Mouse (Mus musculus) adrenal gland, postnatal 4 days (tissue): ENCODE data around the gene 1700012B07Rik. TPM values are rescaled to one million over a fixed set of nuclear protein-coding genes. Genes with fewer than 3 reads are reported as not detected.
A peak's percentile ranks its signal among the peaks of the same experiment; 100 is the strongest.

ENCODE experiments used
- DNase-seq, 2 experiments: peaks; one replicate each; pipeline ENCODE4 v3.0.0; 2021 to 2022; ENCODE audit warnings: low spot score in 2 of 2, mixed read lengths in 2 of 2
- long read RNA-seq, 2 experiments: library from polyadenylated mRNA; stranded (forward); transcript quantifications; one replicate each; pipeline ENCODE4 v2.0.0; 2021
- total RNA-seq, 2 experiments: library from RNA; stranded (reverse); gene quantifications; 2 replicates each; pipeline ENCODE4 v1.2.3; 2021

1700012B07Rik gene
- total RNA-seq, result not detected
- long read RNA-seq, experiment 1, result 0 reads
- long read RNA-seq, experiment 2, result 0 reads

DNA sequence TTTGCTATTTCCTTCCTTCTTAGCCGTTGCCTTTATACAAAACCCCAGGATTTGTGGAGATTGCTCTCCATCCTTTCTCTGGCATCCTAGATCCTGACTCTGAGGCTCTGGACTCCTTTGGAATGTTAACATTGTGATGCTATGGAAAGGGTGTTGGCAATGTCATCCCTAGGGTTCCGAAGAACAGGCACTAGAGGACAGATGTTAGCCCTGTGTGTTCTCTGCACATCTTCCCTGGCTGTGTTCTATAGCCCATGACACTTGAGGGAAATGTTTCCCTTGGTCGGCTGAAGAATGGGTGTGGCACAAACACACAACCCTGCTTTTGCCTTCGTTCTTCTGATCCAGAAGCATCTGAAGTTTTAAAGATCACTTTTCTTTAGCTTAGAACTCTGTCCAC is at the start of gene 1700012B07Rik:
TSS of gene 1700012B07Rik (minus strand) at position 101 of the 400 bp plus-strand sequence.
- DNase-seq, result no peak

DNA sequence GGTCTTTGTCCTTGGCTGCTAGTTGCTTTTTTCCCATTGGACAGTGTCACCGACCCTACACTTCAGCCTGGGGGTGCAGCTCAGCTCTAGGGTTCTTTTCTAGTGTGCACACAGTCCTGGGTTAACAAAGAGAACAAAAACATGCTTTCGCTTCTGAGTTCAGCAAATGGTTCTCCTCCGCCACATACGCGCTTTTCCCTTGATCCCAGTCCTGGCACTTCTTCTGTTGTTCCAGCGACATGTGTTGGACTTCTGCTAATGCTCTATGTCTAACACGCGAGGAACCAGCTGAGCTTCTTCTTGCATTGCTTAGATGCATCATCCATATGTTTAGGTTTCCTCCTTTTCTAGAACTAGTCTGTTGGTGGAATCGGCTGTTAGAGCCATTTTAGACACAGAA is 48.9 kb upstream of the 1700012B07Rik start:
- no peak for DNase-seq

DNA sequence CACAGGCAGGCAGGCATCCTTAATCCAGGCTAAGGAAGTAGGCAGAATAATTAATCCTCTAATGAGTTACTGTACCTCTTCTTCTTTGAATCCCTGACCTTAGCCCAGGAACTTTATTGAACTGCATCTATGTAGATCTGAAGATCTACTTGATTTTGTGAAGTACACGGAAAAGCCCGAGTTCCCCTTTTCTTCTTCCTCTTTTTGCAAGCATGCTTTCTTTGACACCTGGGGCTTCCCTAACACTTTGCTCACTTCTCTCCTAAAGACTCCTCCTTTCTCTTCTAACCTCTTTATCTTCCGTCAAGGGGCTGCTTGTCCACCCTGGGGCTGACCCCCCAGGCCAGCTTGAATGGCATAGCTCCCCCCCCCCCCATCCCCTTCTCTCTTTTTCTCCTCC is 48.0 kb upstream of the 1700012B07Rik start:
- DNase-seq, result no peak

DNA sequence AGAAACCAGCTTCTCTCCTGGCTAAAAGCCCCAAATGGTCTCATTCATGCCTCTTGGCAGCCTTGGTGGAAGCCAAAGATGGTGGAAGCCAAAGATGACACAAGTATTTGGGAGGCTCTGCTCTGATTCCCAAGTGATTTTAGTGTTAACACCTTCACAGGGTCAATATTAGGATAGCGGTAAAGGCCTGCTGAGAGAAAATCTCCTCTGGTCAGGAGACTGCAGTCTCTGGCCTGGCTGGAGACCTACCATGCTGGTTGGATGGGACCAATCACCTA is 47.6 kb upstream of the 1700012B07Rik start:
- DNase-seq, result no peak

DNA sequence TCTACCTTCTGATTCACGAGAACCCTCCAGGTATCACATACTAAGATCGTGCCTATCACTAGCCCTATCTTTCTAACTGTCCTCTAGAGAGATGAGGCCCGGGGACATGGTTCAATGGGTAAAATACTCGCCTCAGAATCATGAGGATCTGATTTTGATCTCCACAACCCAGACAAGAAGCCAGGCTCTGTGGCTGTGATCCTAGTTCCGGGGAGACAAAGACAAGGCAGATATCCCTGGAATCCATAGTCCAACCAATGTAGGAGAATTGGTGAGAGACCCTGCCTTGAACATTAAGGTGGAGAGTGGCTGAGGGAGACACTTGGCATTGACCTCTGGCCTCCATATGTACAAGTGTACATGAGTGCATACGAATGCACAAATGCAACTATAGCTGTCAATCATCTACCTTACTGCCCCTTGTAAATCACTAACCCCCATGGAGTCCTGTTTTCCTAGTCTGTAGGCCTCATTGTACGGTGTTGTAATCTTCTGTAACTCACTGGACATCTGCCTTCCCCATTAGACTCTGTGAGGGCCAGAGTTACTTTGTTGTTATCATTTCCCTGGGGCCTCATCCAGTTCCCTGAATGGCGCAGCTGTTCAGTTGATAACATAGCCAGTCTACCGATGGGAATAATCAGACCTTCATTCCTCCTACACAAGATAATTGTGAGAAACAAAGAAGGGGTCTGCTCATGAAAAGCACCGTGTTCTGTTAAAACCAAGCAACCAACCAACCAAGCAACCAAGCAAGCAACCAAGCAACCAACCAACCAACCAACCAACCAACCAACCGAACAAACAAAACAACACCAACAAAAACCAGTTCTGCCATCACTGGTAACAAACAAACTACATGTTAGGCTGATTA is 47.0 kb upstream of the 1700012B07Rik start:
- no peak for DNase-seq

DNA sequence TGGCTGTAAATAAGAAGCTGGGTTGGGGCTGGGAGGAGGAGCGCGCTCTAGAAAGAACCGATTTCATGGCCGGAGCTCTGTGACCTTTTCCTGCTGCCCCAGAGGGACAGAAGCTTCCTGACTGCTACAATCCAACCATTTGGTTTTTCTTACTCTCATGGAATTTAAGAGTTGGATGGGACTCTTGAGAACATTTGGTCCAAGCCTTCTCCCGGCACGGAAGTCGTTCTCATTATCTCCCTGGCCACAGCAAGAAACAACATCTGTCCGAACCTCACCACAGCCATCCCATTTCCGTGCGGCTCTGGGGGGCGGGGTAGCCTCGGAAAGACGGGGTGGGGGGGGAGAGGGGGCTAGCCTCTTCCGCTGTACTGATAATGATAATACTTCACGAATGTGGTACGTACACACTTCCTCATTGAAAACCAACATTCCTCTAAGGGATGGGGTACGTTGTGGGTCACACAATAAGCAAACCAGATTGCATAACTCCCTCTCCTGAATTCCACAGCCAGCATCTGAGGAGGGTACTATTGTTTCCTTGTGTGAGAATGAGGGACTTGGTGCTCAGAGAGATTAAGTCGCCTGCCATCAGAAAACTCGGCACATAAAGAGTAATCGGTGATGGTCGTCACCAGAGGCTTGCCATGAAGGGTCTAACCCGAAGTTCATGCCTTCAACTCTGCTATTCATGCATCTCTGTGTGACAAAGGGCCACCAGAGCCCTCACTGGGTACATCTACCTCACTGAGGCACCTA is 46.2 kb upstream of the 1700012B07Rik start:
- DNase-seq, result no peak

DNA sequence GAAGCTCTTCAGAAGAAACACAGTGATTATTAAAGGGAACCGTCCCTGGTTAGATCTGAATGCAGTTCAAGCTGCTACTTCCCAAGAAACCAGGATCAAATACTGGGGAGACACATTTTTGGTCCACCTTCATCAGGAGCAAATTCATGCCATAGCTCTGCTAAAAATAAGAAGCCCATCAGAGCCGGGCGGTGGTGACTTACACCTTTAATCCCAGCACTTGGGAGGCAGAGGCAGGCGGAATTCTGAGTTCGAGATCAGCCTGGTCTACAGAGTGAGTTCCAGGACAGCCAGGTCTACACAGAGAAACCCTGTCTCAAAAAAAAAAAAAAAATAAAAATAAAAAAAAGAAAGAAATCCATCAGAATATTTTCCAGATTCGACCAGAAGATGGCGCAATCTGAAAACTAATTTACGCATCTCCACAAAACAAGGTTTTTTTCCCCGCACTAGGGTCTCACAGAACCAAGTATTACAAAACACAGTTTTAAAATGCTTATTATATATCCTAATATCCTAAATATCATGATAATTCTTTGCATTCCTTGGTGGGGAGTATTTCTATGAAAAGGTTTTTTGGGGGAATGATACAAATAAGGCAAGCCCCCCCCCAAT is 45.4 kb upstream of the 1700012B07Rik start:
- no peak for DNase-seq

DNA sequence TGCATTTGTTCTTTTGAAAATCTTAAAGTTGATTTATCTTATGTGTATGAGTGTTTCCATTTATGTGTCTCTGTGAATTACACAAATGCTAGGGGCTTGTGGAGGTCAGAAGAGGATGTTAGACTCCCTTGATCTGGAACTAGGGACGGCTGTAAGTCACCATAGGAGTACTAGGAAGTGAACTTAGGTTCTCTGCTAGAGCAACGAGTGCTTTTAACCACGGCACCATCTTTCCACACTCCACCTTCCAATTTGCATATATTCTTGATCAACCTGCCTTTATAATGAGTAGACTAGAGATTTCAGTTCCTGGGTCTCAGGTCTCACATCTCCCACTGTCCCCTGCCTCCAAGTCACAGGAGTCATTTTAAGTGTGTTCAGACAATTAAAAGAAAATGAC is 44.8 kb upstream of the 1700012B07Rik start:
- no peak for DNase-seq

DNA sequence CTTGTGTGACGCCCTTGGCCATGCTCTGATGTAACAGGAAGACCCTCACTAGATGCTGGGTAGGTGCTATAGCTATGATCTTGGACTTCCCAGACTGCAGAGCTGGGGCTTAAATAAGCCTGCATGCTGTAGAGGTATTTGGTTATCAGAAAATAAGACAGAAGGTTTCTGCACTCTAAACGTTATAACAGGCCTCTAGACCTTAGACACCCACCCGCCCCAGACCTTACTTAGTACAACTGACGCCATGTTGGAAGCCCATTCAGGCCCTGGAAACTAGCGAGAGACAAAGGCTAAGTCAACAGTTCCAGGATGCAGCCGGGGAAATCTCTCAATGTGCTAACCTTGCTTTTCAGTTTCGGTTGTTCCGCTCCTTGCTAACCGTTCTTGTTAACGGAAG is 44.2 kb upstream of the 1700012B07Rik start:
- no peak for DNase-seq

DNA sequence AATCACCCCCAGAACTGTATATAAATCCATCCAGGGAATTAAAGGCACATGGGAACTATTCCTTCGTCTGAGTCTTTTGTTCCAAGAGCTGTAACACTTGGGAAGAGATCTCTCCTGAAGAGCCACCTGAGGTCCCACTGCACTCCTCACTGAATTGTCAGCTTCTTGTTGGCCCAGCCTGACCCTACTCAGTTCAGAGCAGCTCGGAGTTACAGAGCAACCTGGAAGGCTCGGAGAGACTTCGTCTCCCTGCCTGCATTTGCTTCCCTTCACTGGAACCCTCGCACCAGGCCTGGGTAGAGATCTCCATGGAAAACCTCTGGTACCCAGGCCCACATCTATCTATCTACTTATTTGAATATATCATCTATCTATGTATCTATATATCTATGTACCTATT is 40.0 kb upstream of the 1700012B07Rik start:
- DNase-seq, result no peak

DNA sequence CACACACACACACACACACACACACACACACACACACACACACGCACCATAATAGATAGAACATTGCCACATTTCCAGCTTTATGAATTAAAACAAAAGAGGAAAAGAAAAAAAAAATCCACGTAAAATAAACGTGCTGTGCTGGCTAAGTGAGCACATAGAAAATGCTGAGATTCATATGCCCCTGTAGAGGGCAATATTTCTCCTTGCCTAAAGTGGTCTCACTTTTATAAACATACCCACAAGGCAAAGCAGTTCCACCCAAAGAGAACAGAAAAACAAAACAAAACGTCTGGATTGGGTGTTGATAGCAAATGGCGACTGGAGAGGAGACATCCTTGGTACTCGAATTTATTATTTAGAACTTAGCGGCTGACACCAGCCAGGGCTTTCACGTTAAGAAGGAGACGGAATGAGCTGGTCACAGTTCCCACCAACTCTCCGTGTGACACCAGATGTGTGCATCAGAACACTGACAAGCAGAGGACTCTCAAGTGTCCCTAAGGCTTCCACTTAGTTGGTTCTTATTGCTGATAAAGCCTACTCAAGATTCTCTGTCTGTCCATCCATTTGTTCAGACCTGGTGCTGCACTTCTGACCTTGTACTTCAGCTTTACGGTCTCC is 38.8 kb upstream of the 1700012B07Rik start:
- no peak for DNase-seq

DNA sequence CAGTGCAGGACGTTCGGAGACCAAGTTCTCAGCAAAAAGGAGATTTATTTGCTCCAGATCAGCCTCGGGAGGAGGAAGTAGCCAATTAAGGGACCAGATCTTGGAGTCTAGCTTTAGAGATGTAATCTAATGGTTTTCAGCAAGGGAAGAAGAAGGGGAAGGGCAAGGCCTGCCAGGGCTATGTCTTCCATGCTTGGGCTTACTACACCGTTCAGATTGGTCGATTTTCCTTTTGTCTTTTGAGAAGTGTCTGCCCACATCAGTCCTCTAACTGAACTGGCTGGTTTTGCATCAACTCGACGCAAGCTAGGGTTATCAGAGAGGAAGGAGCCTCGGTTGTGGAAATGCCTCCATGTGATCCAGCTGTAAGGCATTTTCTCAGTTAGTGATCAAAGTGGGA is 37.7 kb upstream of the 1700012B07Rik start:
- no peak for DNase-seq

DNA sequence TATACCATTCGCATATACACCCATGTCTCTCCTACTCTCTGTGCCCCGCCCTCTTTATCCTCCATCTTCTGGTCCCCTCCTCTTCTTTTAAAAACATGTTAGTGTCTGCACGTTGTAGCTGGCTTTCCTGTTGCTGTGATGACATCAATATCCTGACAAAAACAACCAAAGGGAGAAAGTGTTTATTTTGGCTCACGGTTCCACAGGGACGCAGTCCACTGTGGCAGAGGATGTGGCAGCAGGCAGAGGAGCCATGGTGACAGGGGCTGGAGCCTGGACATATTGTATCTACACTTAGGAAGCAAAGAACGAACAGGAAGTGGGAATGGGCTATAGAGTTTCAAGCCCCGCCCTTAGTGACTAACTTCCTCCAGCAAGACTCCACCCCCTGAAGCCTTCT is 36.1 kb upstream of the 1700012B07Rik start:
- no peak for DNase-seq

DNA sequence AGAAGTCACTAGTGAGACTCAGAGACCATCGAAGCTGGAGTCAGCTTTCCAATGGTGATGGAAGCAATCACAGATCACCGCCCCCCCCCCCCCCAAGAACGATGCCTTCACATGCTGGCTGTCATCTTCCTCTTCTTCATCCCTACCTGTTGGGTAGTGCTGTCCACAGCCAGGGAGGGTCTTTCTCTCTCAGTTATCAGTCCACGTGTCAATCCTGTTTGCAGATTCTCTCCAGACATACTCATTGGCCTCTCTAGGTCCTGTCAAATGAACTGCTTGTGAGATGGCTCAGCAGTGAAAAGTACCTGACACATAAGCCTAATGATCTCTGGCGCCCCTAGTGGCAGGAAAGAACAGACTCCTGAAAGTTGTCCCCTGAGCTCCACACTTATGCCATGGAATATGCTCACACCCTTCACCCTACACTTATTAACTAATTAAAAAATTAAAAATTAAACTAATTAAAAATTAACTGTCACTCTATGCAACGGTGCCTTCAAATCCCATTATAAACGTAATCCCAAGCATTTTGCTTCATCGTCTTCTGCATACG is 35.4 kb upstream of the 1700012B07Rik start:
- peak in 1 of 2 experiments; percentile 24 for DNase-seq

DNA sequence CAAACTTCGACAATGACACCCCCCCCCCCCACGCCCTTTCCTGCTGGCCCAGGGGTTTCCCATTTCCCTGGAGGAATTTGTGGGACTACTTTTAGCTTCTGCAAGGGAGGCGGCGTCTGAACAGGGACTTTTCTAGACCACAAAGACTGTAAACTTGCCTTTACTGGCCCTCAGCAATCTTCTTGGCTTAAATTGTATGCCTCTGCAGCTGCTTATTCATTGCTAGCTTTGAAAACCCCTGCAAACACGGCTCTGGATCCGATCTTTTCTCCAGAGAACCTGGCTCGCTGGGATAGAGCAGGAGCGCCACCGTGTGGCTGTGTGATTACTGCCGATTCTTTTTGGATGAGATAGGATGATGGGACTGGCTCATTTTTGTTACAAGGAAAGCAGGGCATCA is 32.7 kb upstream of the 1700012B07Rik start:
- peak; percentile 75 to 78 for DNase-seq

DNA sequence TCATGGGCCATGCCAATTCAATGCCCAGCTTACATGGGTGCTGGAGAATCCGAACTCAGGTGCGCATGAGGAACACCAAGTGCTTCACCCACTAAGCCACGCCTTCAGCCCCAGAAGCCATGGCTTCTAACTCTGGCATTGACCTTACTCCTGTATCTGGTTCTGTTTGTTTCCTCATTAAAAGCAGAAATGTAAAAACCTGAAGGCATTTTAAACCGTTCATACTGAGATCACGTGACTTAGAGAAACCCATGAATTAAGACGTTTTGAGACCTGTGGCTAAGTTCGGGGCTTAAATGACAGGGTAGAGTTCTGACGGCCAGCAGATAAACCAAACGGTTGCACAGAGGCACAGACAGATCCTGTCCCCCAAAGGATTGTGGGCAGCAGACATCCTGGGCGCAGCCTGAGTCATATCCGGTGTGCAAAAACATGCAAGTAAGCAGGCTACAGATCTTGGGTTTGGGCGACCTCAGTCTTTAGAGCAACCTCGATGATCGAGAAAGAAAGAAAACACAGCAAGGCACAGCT is 32.2 kb upstream of the 1700012B07Rik start:
- no peak for DNase-seq

DNA sequence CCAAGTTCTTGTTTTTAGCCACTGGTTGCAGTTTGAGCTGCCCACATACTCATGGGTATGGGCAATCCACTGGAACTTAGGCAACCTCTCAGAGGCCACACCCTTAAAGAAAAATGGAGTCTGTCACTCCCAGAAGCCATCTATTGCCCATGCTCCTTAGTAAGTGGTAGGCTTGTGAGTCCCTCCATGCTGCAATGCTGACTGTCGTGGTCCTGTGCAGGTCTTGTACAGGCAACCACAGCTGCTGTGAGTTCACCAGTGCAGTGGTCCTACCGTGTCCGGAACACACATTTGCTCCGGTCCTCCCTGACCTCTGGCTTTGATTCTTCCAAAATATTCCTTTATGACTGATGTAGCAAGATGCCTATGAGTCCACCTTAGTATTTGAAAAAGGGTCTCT is 31.6 kb upstream of the 1700012B07Rik start:
- no peak for DNase-seq

DNA sequence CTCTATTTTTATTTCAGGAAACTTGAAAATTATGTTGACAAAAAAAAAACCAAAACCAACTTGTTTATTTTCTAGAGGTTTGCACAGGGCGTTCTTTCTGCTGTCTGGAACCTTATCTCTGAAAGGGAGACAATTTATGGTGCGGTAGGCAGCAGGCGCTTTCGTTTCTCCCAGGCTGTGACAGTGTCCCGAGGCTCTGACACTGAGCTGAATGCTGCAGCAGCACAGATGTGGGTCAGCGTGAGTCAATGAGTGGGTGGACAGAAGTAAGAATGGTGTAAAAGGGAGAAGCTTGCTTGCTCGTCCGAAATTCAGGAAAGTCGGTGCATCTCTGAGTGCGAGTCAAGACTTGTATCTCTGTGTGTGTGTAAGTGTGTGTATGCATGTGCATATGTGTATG is 29.2 kb upstream of the 1700012B07Rik start:
- no peak for DNase-seq

DNA sequence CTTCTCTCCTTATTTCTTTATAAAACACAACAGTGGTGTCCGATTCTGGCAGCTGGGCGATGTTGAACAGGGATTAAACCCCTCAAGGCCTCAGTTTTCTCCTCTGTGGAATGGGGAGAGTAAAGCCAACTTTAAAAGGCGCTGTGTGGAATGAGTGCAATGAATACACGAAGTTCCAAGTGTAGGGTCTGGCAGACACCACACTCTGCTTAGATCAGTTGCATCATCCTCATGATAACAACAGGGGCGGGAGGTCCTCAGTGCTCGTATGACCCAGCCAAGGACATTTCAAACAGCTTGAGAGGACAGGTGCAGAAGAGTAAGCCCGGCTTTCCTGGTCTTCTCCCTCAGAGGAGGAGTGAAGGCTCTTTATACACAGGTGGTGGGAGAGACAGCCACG is 26.2 kb upstream of the 1700012B07Rik start:
- no peak for DNase-seq

DNA sequence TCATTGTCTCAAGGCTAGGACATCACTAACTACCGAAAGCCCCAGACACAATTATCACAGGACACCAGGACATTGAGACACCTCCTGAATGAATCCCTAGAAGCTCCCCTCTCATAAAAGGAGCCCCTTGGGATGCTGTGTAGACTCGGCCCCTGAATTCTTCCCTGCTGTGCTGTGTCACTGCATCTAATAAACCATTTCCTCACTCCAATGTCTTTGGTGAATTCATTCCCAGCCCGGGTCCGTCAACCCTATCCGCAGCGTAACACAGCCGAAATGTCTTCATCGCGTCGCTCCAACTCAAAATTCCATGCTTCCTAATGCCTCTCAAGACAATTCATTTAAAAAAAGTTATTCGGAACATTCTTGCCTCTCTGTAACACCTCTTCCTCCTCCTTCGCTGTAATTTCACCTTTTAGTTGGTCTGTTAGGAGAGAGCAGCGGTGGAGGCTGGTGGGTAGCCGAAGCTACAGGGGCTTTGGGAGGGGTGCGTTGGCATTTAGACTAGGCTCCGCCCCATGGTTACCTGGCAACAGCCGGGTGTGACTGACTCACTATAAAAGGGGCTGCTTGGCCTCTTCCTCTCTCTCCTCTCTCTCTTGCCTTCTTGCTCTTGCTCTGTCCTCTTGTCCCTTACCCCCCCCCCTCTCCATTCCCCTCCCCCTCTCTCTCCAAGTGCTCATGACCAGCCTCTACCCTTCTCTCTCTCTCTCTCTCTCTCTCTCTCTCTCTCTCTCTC is 25.6 kb upstream of the 1700012B07Rik start:
- DNase-seq, result no peak
